Mouse (Mus musculus): ENCODE measurements around the gene Marc2.

The Marc2 gene

DNA sequence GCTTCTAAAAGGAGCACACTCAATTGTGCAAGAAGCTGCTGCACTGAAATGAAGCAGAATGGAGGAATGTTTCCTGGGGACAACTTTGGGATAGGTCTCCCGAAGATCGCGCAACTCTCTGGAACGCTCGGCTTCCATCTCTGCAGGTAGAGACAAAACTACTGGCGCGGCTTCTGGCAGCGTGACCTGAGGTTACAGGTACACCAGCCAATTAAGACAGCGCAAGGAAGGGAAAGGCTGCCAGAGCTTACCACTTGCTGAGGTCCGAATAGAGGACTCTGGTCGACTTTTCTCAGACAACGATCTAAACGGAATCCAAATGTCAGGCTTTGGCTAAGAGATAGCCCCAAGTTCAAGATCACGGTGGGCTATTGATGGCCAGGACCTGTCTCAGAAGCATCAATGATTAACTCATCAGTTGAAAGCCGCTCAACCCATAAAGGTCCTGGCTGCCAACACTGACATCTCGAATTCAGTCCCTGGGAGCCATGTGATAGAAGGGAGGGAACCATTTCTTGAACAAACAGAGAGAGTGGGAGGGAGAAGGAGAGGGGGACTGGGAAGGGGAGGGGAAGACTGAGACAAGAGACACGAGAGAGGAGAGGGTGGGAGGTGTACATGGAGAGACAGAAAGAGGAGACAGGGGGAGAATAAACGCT is at the start of gene Marc2:
Gene Marc2 (minus strand): TSS at position 360 of the 659 bp plus-strand sequence.
- TF ChIP-seq GATA4 (IDR thresholded peaks at IDR 0.05; ENCODE audit: insufficient replicate concordance, low read length): no peak

DNA sequence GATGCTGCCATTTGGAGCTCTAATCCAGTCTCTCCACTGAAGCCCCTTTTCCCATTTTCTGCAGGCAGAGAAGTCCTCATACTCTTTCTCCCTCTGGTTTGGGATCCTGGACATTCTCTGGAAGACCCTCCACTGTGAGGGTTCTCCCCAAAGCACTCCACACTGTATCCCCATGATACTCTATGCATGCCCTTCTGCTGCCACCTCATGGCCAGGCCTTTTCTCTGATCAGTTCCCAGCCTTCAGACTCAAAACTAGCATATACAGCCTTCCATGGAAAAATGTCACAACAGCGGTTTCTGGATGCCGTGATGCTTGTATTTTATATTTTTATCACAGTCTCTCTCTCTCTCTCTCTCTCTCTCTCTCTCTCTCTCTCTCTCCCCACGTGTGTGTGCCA is 45.7 kb upstream of the Marc2 start:
- TF ChIP-seq GATA4 (IDR thresholded peaks at IDR 0.05; ENCODE audit: insufficient replicate concordance, low read length): no peak

DNA sequence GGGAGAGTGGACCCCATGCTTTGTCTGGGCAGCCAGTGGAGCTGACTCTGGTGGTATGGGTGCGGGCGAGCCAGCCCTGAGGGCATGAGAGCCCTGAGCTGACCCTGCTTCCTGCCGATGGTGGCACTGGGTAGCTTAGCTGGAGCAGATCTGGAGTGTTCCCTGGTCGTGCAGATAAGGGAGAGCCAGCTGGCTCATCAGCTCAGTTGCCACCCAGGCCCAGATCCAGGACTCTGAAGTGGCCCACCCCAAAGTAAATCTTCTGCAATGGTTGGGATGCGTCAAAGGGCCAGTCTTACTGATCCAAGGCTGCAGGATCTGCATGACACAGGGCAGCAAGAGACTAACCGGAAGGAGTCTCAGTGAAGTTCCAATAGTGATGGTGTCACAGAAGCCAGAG is 43.2 kb upstream of the Marc2 start:
- no peak for TF ChIP-seq GATA4 (IDR thresholded peaks at IDR 0.05; ENCODE audit: insufficient replicate concordance, low read length)

DNA sequence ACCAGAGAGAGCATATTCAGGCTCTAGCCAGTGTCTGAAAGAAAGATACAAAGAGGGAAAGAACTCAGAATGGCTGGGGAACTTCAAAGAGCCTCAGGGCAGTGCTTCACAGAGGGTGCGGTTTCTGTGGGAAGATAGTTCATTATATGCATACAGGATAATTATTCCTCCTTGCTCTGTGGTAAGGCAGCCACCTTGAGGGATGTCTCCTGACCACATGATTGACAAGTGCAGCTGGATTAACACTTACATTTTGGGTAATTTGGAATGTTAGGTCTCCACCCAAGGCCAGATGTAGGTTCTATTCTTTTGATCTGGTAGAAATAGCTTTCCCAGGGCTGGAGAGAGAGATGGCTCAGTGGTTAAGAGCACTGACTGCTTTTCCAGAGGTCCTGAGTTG is 39.9 kb upstream of the Marc2 start:
- TF ChIP-seq GATA4 (IDR thresholded peaks at IDR 0.05; ENCODE audit: insufficient replicate concordance, low read length): no peak

DNA sequence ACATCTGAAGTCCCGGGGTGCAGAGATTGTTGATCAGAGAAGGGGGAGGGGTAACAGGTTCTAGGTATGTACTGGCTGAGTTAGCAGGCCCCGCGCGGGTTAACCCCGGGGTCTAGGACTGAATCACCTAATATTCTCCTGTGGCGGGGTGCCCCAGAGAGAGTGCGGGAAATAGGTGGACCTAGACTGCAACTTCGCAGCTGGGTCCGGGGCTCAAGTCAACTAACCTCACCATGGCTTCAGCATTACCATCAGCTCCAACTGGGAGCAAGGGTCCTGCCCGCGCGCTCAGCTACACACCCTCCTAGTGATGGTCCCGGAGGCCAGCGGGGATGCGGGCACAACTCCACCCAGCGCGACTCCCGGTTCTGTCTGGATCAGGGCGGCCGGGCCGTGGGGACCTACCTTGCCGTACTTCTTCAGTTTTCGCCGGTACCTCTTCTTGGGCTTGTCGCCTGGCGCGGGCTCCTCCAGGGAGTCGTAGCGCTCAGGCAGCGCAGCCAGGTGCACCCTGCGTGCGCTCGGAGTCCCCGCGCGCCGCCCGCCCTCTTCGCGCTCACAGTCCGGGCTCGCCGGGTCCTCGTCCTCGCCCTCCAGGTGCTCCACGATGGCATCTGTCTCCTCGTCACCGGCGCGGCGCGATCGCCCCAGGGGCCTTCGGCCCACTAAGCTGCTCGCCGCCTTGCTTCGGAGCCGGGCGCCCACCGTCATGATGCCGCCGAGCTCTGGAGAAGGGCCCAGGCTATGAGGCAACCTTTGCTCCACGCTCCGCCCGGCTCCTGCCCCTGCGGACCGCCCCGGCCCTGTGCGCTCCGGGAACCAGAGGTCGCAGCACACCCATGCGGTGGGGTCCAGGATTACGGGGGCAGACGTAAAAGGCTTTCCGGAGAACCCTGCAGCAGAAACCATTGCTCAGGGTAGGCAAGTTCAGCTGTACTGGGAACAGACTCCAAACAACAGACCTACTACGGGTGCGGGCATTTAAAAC is 36.3 kb upstream of the Marc2 start, which contains the start of gene C130074G19Rik:
Gene C130074G19Rik (minus strand): TSS at position 938 of the 988 bp plus-strand sequence.
- no peak for TF ChIP-seq GATA4 (IDR thresholded peaks at IDR 0.05; ENCODE audit: insufficient replicate concordance, low read length)

DNA sequence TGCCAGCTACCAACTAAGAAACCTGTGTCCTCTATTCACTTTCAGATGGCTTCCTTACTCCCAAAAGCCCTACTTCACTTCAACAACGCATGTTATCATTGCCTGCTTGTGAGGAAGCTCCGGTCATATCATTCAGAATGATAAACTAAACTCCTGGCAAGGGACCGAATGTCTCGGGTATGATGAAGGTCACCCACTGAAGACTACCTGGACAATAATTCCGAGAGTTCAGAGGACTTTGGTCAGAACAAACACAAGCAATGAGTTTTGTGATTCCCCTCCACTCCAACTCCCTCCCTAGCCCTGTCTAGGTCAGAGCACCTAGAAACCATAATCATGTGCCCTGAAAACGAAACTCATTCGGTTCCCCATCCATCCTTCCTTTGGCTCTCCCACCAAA is 35.6 kb upstream of the Marc2 start:
- TF ChIP-seq GATA4 (IDR thresholded peaks at IDR 0.05; ENCODE audit: insufficient replicate concordance, low read length): no peak

DNA sequence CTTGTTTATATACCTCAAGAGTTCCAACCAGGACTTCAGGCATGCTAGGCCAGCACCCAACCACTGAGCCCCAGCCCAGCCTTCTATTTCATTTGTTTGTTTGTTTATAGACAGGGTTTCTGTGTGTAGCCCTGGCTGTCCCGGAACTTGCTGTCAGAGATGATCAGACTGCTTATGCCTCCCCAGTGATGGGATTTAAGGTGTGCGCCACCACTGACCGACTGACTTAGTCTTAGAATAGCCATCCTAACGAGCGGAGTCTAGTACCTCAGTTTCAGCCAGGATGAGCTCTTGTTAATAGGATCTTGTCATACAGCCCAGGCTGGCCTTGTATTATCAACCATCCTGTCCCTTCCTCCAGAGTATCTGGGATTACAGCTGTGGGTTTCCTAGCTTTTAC is 35.0 kb upstream of the Marc2 start:
- no peak for TF ChIP-seq GATA4 (IDR thresholded peaks at IDR 0.05; ENCODE audit: insufficient replicate concordance, low read length)

DNA sequence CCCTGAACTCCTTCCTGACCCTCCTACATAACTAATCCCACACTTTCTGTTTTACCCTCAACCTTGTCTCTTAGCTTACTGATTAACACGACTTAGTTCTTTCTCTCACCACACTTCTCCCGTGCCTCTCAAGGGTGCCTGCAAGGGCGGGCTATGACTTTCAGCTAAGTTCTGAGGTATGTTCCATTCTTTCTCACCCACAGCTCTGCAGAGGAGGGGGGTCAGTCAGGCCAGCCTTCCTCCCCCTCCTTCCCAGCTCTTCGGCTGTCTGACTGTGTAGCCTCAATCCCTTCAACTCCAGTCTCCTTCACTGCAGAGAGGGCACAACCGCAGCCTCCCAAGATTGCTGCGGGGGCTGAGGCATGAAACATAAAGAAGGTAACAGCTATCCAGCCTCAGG is 32.6 kb upstream of the Marc2 start:
- no peak for TF ChIP-seq GATA4 (IDR thresholded peaks at IDR 0.05; ENCODE audit: insufficient replicate concordance, low read length)

DNA sequence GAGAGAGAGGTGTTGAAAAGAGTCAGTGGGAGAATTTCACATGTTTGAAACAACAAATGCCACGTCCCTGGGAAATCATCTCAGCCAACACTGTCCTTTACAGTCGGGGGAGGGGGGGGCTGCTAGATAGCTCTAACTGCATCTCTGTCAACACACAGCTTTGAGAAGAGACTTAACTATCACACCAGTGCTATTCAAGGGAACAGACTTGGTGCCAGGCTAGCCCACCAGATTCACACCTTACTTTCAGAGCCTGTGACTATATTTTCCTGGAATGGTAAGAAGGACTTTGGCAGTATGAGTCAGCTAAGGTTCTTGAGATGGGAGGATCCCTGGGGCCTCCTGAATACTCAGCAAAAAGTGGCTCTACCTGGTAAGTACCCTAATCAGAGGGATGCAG is 31.1 kb upstream of the Marc2 start:
- no peak for TF ChIP-seq GATA4 (IDR thresholded peaks at IDR 0.05; ENCODE audit: insufficient replicate concordance, low read length)

DNA sequence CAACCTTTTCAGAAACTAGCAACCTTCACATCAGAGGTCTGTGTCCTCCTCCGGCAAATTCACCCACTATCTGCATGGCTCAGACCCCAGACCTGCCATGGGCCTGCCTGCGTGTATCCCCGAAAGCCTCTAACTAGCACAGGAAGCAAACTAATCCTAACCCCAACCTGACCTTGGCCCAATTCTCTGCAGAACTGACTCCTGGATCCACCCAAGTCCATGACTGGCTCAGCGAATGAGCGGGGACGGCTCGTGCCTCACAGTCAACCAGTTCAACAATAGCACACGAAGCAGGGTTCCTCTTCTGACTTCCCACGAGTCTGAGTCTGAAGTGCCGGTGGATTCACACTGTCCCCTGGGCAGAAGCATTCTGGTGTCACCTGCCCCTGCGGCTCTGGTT is 27.7 kb upstream of the Marc2 start:
- no peak for TF ChIP-seq GATA4 (IDR thresholded peaks at IDR 0.05; ENCODE audit: insufficient replicate concordance, low read length)

DNA sequence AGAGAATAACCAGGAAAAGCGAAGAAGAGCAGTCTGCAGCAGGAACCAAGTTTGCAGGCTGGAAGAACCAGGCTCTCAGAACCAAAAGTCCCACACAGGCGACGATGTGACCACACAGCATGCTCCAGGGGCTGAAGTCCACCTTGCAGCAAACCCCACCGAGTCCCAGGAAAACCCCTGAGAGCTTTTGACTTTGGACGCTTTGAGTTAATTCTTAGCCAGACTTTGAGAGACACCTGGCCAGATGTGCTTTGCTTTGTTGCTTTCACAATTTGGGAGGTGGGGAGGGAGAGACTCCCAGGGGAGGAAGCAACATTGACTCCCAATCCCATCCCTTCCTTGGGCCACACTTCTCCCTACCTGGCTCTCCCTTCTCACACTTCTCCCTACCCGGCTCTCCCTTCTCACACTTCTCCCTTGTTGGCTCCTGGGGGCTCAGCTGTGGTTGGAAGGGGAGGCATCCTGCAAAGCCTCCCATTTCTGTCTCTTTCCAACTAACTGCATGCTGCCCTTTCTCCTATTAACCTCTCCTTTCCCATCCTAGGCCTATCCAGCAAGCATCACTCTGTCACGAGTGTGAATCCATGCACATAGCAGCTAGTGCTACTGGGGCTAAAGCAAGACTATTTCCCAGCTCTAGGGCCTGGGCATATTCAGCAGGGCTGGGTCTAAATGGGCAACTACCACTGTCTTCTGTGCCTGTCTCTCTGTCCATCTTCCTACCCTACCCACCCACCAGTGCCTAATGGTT is 26.0 kb upstream of the Marc2 start:
- no peak for TF ChIP-seq GATA4 (IDR thresholded peaks at IDR 0.05; ENCODE audit: insufficient replicate concordance, low read length)

DNA sequence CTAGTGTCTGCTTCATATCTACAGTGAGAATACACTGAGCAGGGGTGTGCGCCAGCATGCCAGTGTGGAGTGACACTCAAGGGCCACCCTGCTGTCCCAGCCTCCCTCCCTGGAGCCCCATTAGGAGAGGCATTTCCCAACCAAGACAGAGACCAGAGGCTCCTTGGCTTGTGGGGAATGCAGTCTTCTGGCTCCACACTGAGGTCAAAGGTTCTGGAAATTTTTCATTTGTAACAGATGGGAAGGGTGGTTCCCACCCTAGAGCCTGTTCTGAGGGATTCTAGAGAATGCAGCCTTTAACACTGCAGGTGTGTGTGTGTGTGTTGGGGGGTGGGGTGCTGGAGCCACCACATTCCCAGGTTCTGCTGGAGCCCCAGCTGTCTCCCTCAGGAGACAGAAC is 25.3 kb upstream of the Marc2 start:
- no peak for TF ChIP-seq GATA4 (IDR thresholded peaks at IDR 0.05; ENCODE audit: insufficient replicate concordance, low read length)

DNA sequence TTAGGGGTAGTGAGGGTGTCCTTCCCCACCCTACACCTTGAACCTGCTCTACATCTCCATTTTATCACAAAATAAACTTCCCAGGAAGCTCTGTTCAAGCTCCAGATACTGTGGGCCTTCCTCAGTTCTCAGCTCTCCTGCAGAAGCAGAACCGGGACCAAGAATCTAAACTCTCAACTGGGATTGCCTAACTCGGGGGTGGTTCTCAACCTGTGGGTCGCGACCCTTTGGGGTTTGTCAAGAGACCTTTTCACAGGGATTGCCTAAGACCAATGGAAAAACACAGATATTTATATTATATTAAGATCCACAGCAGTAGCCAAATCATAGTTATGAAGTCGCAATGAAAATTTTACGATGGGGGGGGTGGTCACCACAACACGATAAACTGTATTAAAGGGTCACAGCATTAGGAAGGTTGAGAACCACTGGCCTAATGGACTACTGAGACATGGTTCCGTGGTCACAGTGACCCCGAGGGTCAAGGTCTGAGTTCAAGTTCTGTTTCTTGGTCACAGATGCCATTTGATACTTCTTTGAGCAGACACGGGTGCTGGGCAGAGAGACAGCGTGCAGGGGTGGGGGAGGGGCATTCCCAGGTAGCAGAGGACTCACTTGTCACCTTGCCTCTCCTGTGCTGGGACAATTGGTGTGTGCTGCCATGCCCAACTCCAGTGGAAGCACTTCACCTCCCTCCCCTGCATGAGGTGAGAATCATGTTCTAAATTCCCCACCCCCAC is 24.6 kb upstream of the Marc2 start:
- no peak for TF ChIP-seq GATA4 (IDR thresholded peaks at IDR 0.05; ENCODE audit: insufficient replicate concordance, low read length)

DNA sequence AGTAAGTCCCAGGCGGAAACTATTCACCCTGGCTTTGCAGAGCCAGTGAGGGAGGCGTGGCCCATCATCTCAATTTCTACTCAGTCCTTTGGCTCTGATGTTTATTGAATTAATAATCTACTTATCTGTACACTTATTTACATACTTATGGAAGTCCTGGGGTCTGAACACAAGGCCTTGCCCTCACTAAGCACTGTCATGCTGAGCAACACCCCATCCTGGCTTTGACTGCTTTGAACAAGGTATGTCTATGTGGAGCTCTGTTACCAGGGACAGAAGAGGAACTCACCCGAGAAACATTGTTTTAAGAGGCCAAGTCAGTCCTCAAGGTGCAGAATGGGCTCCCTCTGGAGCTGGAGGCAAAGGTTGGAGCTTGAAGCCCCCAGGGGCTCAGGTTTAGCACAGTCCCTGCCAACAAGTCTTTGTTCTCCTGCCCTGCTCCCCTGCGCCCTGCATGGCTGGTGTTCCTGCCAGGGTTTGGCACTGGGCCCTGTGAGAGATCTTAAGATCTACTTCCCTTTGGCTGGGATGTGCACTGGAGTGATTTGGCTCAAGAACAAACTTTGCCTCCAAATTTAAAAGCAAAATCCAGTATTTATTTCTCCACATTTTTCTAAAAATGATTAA is 23.8 kb upstream of the Marc2 start:
- TF ChIP-seq GATA4 (IDR thresholded peaks at IDR 0.05; ENCODE audit: insufficient replicate concordance, low read length): no peak

Measured in liver, adult (tissue).